Mouse (Mus musculus) spleen, embryonic (tissue): Measurements from ENCODE around the gene Plppr1.
"Not testable (repeated sequence)": the region's sequence is repeated elsewhere in the genome, so short reads cannot be mapped to it uniquely, and the experiment has no call there.

ENCODE experiments used
- CTCF ChIA-PET: fragments of 350-600 bp; sonication (Branson Sonifier 250); formaldehyde crosslinking; loops from one replicate; lab custom pipeline; 2022; lab: Charles Lee

The Plppr1 gene

DNA sequence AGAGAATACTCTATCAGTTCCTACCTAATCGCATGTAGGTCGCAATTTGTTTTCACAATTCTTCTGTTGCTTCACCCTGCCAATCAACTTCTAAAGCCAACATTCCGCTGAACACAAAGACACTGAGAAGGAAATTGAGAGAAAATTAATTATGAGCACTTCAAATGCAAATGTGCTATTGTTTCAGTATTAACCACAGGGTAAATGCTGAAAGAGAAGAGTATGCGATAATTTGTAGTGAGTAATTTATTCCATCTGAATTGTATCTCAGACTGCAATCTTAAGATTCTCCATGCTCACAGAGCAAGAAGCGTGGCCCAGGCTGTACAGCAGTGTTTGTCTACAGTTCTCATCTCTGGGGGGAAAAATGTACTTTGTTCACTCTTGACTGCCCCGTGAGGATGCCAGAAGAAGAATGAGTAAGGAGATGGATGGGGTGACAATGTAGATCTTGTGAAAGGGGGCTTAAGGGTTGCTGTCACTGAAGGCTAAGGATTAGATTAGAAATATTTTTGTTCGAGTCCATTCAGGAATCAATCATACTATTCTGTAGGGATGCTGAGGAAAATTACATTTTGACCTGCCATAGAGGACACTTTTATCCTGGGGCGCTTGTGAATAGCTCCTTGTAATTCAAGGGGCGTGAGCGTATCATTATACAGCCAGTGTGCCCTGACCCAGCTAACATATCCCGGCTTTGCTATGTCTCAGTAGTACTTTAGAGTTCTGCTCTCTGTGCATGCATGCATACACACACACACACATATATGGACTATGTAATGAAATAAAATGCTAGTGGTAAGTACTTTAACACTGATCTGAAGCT is 173.3 kb downstream of the Plppr1 start:
- CTCF ChIA-PET: no interaction called here

- CTCF ChIA-PET: no interaction called here
Measured at GRCm38 (mm10) chr4:49233032-49233406, 173.9 kb downstream of the Plppr1 start.

DNA sequence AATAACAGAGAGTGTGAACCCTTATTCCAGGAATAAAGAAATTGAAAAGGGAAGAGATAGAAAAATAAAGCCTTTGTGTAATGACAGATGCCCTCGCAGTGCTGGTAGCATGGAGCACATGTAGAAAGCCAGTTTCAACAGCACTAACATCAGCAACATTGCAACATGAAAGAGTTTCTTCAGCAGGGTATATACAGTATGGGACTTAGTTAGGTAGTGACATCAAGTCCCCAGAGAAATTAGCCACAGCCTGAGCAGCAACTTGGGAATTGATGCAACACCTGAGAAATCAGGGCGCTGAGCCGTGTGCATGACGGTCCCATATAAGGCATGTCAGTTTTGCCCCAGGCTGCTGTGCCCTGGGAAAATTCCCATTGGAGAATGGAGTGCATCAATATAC is 179.0 kb downstream of the Plppr1 start:
- CTCF ChIA-PET: no interaction called here

GRCm38 (mm10) chr4:49239451-49239850 is 180.4 kb downstream of the Plppr1 start:
- CTCF ChIA-PET: no interaction called here

GRCm38 (mm10) chr4:49244791-49245190 is 185.7 kb downstream of the Plppr1 start:
- CTCF ChIA-PET: no interaction called here

DNA sequence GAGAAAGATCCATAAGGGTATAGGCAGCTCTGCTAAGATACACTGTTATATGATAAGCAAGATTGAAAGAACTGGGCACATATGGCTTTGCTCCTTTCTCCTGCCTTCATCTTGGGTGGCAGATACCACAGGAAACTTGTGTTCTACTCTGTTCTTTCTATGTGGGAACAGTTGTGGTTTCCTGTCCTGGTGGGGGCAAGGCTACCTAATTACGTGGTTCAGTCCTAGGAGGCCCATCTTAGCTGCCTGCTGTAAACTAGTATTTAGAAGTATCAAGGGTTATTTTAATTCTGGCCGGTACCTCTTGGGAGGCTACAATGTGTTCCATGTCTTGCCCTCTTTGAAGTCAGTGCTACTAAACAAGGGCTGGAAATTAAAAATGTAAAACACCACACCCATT is 186.2 kb downstream of the Plppr1 start:
- CTCF ChIA-PET: no interaction called here

GRCm38 (mm10) chr4:49251262-49251661 is 192.2 kb downstream of the Plppr1 start:
- CTCF ChIA-PET: no interaction called here

- CTCF ChIA-PET: no interaction called here
Measured at GRCm38 (mm10) chr4:49252169-49252568, 193.1 kb downstream of the Plppr1 start.

DNA sequence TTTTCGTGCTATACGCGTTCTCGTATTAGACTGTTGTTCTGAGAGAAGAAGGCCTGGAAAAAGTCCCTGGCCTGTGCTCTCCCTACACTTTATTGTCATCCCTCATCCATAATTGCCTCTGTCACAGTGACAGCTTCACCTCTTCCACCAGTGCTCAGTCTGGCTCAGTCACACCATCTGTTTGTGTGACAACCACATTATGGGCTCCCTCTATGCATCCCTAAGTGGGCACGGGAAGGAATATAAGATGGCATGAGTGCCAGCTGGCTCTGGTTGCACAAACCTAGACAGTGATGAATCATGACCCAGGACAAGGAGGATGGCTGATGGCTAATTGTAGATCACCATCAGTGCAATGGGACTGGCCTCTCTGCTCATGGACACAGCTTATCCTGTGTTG is 219.4 kb downstream of the Plppr1 start:
- CTCF ChIA-PET: no interaction called here

DNA sequence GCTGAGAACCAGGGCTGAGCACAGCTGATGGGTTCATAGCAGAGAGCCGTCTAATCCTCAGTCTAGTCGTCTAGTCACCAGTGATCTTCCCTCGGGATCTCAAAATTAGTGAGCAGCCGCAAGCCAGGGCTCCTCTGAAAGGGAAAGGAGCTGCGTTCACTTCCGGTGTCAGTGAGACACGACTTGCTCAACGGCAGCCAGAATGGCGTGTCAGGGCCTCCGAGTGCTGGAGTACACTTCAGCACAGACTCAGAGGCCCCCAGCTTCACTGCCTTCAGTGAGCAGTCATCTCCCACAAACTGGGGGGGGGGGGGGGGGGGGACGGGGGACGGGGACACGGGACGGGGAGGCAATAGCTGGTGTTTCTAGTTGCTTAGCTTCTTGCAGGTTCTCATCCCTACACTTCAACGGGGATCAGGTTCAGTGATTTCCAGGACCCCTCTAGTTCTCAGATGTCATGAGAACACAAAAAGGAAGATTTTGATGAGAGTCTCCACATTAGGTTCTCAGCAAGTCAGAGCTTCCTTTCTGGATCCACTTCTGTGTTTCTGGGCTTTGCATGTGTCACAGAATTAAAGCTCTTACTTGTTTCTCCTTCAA is 225.7 kb downstream of the Plppr1 start:
- CTCF ChIA-PET: interaction anchor here (0.6 to 0.8 kb wide), 2 partner anchors 70 to 86 kb away, joined by 4 read pairs; no protein-coding TSS in a partner anchor

DNA sequence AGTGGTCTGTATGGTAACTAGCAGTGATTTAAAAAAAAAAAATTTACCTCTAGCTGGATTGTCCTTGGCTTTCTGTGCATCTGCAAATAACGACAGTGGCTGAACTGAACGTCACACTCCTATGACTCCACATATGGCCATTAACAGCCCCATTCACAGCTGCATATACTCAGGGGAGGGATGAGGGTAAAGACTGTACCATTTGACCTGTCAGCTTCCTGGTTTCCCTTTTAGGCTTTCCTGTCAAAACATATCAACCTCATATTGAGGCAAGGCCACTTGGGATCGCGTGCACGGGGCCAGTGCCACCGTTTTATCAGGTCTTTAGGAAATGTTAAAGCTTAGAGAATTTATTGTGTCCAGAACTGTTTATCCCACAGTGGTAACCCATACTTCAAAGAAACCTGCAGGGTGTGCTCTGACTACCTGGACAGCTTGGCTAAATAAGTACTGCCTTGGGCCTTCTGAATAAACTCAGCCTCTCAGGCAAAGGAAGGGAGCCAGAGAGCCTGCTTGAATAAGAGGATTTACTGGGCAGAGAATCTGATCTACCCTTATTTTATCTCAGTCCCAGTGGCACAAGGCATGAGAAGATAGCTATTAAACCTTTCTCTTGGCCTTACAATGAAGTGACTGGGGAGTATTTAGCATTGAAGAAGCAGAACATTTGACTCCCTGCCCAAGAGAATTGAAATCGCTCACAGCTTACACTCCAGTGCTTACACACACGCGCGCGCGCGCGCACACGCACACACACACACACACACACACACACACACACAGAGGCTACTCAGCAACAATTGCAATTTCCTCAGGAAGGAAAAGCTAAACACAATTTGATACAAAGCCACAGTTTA is 226.5 kb downstream of the Plppr1 start:
- CTCF ChIA-PET: interaction anchor here (0.6 to 0.8 kb wide), 4 partner anchors 23 to 87 kb away, joined by 3 to 4 read pairs (median 4); no protein-coding TSS in a partner anchor

DNA sequence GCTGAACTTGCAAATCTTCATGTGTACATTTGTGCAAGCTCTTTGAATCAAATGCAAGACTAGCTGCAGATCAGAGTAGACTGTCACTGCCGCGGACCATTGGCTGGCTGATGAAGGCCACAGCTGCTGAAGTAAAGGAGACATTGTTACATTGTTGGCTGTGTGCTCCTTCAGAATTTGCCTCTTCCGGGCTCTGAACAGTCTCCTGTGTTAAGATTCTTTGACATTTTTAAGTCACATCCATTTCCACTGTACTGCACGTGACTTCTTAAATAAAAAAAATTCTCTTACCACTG is 227.1 kb downstream of the Plppr1 start:
- CTCF ChIA-PET: interaction anchor here (0.6 to 0.7 kb wide), 2 partner anchors 23 to 32 kb away, joined by 3 to 4 read pairs; no protein-coding TSS in a partner anchor

DNA sequence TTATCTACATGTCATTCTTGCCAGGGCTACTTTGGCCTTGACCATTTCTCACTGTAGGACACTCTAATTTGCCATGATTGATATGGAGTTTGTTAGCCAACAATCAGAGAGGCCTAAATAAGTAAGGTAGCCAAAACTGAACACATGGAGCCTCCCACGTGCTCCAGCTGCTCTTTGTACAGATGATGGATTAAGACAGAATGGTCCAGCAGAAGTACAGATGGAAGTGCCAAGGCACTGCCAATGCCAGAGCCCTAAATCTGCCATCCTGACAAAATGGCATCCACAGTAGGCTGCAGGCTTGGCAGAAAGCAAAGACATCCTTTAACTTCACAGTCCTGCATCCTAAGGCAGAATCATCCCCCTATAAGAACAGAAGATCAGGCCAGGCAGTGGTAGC is 237.4 kb downstream of the Plppr1 start:
- CTCF ChIA-PET: no interaction called here

GRCm38 (mm10) chr4:49299576-49299975 is 240.5 kb downstream of the Plppr1 start:
- CTCF ChIA-PET: no interaction called here

DNA sequence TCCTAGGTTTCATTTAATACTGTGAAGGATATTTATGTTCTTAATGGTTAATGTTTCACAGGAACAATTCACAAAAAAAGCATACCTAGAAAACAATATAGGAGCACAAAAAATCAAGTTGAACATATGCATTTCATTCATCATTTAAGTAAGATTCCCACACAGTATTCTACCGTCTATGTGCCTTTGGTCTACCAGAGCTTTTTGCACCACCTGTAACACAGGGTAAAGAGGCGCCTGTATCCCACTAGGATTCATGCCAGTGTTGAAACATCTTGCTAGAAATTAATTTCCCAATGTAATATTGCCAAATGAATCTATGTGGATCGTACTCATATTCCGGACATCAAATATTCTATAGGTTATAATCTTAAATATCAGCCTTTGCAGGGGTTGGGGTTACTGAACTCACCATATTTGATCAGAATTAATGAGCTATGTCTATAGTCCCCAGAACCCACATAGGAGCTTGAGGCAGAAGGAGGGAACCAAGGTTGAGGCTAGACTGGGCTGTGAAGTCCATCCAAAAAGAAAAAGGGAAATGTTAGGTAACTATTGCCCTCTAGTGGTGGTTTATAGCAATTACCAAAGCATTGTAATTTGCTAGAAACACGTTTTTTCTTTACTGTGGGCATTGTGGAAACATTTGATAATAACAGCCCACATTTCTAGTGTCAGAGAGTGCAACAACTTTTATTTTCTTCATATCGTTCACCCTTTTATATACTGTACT is 263.0 kb downstream of the Plppr1 start:
- CTCF ChIA-PET: interaction anchor here (1.0 kb wide), 1 partner anchor 13 kb away, joined by 3 read pairs; no protein-coding TSS in a partner anchor

DNA sequence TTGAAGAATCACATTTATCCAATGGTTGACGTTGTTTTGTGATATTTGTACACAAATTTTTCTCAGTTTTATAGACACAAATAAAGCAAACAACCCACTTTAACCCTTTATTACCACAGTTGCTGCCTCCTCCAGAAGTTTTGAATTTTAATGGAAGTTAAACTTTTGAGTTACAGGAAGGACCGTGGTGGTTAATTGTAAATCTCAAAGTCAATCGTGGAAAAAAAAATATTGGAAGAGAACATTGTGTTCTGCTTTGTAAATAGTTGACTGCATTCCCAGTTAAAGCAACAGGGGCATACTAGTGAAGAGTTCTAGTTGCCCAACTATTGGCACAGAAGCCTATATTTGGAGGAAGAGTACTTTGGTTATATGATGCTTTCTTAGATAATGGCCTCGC is 278.9 kb downstream of the Plppr1 start:
- CTCF ChIA-PET: not testable (repeated sequence)

GRCm38 (mm10) chr4:49340091-49340490 is 281.0 kb downstream of the Plppr1 start:
- CTCF ChIA-PET: not testable (repeated sequence)

DNA sequence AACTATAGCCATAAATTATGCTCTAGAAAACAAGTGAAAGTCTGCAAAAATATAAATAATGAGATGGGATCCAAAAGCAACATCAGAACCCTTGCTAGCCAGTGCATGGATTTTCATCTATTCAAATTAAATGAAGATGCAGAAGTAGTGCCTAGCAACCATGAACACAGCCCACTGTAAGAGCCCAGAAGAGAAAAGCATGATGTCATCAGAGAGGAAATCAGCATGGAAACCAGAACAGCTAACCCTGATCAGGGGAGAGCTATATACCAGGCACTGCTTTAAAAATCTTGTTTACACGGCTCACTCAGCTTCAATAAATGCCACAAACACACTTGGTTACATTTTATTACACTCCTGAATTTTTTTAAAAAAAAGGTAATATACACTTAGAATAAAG is 288.9 kb downstream of the Plppr1 start:
- CTCF ChIA-PET: not testable (repeated sequence)

DNA sequence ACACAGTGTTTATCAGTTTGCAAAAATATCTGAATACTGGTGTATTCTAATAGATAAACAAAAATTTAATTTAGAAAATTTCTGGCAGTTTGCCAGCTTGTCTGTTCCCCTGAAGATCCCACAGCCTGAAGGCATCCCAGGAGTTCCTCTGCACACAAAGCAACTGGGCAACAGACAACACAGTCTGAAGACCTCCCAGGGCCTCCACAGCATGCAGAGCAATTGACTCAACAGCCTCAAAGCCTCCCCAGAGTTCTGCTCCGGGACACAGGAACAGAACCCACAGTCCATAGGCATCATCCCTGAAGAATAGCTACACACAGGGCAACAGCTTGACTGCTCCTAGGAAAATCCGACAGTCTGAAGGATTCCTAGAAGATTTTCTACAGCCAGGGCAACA is 289.6 kb downstream of the Plppr1 start:
- CTCF ChIA-PET: no interaction called here

DNA sequence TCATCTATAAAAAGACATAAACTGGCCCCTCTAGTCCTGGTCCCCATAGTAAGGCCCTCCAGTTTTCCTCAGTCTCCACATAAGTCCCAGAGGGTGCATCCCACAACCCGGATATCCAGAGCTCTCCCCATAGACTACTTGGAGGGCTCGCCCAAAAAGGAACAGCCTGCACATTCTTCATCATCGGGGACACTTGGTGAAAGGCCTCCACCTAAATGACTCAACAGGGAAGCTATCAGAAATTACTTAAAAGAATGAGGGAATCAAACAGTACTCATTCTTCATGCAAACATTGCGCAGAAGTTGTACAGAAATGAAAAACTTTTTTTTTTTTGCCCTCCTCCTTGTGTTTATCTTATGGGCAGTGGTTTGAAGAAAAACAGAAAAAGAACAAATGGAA is 291.4 kb downstream of the Plppr1 start:
- CTCF ChIA-PET: no interaction called here

GRCm38 (mm10) chr4:49357097-49357496 is 298.0 kb downstream of the Plppr1 start:
- CTCF ChIA-PET: no interaction called here

DNA sequence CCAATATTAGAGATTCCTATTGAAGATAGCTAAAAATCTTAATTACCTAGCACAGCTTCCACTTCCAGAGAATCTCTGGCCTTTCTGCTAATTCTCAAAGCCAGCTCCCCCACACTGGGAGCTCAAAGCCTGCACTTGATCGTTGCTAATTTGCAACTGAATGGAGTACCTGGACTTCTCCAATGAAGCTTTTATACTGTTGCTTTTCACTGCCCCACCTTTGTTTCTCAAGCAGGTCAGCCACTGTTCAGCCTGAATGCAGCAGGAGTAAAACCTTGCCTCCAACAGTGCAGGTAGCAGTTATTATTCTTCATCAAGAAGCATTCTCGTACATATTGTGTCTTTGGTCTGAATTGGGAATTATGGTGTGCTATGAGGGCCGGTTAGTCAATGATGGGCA is 309.0 kb downstream of the Plppr1 start:
- CTCF ChIA-PET: not testable (repeated sequence)
